Mouse (Mus musculus) forebrain, embryonic 16.5 days (tissue): ENCODE measurements around the gene Eng. TPM values are rescaled to one million over a fixed set of nuclear protein-coding genes. Genes with fewer than 3 reads are reported as not detected.

Experiments used
- ATAC-seq: fragments of 200-750 bp; cut with Nextera tagmentation; 2 replicates; pipeline ENCODE4 v1.8.0; 2017; ENCODE audit warnings: mild to moderate bottlenecking, moderate library complexity
- H3K27ac ChIP-seq: fragments of 300-500 bp; sonication (generic); 2 replicates; pipeline ENCODE4 v1.5.1; 2014; ENCODE audit warnings: low read length, control low read depth
- H3K27me3 ChIP-seq: fragments of 300-500 bp; sonication (generic); replicated peaks from 2 replicates; pipeline ENCODE4 v1.6.1; 2014; ENCODE audit warnings: low read length; ENCODE audit not compliant: control insufficient read depth, insufficient read depth
- H3K36me3 ChIP-seq: fragments of 300-500 bp; sonication (generic); 2 replicates; pipeline ENCODE4 v1.6.1; 2014; ENCODE audit not compliant: control insufficient read depth, insufficient read depth
- H3K4me1 ChIP-seq: fragments of 300-500 bp; sonication (generic); replicated peaks from 2 replicates; pipeline ENCODE4 v1.6.1; 2014; ENCODE audit warnings: low read length; ENCODE audit not compliant: control insufficient read depth, insufficient read depth
- H3K4me2 ChIP-seq: fragments of 300-500 bp; sonication (generic); 2 replicates; pipeline ENCODE4 v1.6.1; 2014; ENCODE audit warnings: mild to moderate bottlenecking, low read length, control low read depth
- H3K4me3 ChIP-seq: fragments of 300-500 bp; sonication (generic); replicated peaks from 2 replicates; pipeline ENCODE4 v1.5.1; 2014; ENCODE audit warnings: mild to moderate bottlenecking, low read length, control low read depth
- H3K9ac ChIP-seq: fragments of 300-500 bp; sonication (generic); replicated peaks from 2 replicates; pipeline ENCODE4 v1.6.1; 2014; ENCODE audit warnings: low read depth, low read length, control low read depth
- H3K9me3 ChIP-seq: fragments of 300-500 bp; sonication (generic); 2 replicates; pipeline ENCODE4 v1.6.1; 2016; ENCODE audit warnings: low read length; ENCODE audit not compliant: control insufficient read depth
- whole genome bisulfite sequencing: fragments of 180-500 bp; shearing (Covaris S2); extraction: QIAGEN DNeasy Blood & Tissue Kit; methylation state at CpG from one replicate; pipeline ENCODE4 v1.1.7; 2014; 5-methylcytosine and 5-hydroxymethylcytosine counted together
- polyA plus RNA-seq: library from polyadenylated mRNA; unstranded; fragments of >200 nt; fragmentation: Nextera tagmentation; extraction: Ambion mirVana; gene quantifications from 2 replicates; pipeline ENCODE4 v1.2.1, GENCODE M21; 2015

Gene Eng
- polyA plus RNA-seq, 1 experiment from 2014 or later = 27.3 TPM

GRCm38 (mm10) chr2:32669876-32670275 is 23.5 kb downstream of the Eng start:
- Histone ChIP-seq H3K9ac (no peak overlapping the region), H3K4me2 (no peak overlapping the region), H3K27me3 (no peaks in the 10 kb centered on the region), H3K4me3 (no peak overlapping the region), H3K9me3 (no peaks in the 10 kb centered on the region), H3K4me1 (no peaks in the 10 kb centered on the region), H3K27ac (no peak overlapping the region), H3K36me3 (no peaks in the 10 kb centered on the region)
- 88% methylated on average over 3 of the region's 3 CpGs for WGBS
- ATAC-seq = no peak

- H3K27ac ChIP-seq = no peak overlapping the region
- H3K9ac ChIP-seq = no peak overlapping the region
- no peaks in the 10 kb centered on the region for H3K27me3 ChIP-seq
- H3K4me2 ChIP-seq = no peak overlapping the region
- H3K4me3 ChIP-seq = no peak overlapping the region
- WGBS = 92% methylated on average over 9 of the region's 9 CpGs
- no peaks in the 10 kb centered on the region for H3K9me3 ChIP-seq
- H3K4me1 ChIP-seq = no peaks in the 10 kb centered on the region
- no peak for ATAC-seq
- no peaks in the 10 kb centered on the region for H3K36me3 ChIP-seq
These were observed 24.8 kb downstream of the Eng start for GRCm38 (mm10) chr2:32671147-32671546.

- WGBS = 68% methylated on average over 9 of the region's 9 CpGs
These were observed 25.7 kb downstream of the Eng start for GRCm38 (mm10) chr2:32671907-32672595.

GRCm38 (mm10) chr2:32673176-32673917 is 27.0 kb downstream of the Eng start:
- no peak overlapping the region for H3K4me2 ChIP-seq
- H3K27ac ChIP-seq = no peak overlapping the region
- no peak overlapping the region for H3K9ac ChIP-seq
- H3K9me3 ChIP-seq = no peaks in the 10 kb centered on the region
- 80% methylated on average over 16 of the region's 16 CpGs for WGBS
- H3K4me3 ChIP-seq = no peak overlapping the region
- ATAC-seq = no peak
- H3K4me1 ChIP-seq = no peaks in the 10 kb centered on the region
- H3K36me3 ChIP-seq = no peaks in the 10 kb centered on the region
- H3K27me3 ChIP-seq = no peaks in the 10 kb centered on the region

More at GRCm38 (mm10) chr2:32671907-32672595, 25.7 kb downstream of the Eng start:
- H3K4me1 ChIP-seq = no peaks in the 10 kb centered on the region
- H3K27ac ChIP-seq = no peak overlapping the region
- H3K4me2 ChIP-seq = no peak overlapping the region
- no peaks in the 10 kb centered on the region for H3K36me3 ChIP-seq
- no peak for ATAC-seq
- no peaks in the 10 kb centered on the region for H3K9me3 ChIP-seq
- H3K4me3 ChIP-seq = no peak overlapping the region
- H3K9ac ChIP-seq = no peak overlapping the region
- H3K27me3 ChIP-seq = no peaks in the 10 kb centered on the region

GRCm38 (mm10) chr2:32676821-32677220 is 30.4 kb downstream of the Eng start:
- Histone ChIP-seq H3K36me3 (no peaks in the 10 kb centered on the region), H3K27me3 (no peaks in the 10 kb centered on the region), H3K27ac (no peak overlapping the region), H3K4me1 (no peaks in the 10 kb centered on the region), H3K9ac (no peak overlapping the region), H3K9me3 (no peaks in the 10 kb centered on the region), H3K4me3 (no peak overlapping the region), H3K4me2 (no peak overlapping the region)
- 84% methylated on average over 3 of the region's 3 CpGs for WGBS
- ATAC-seq = no peak

- H3K4me2 ChIP-seq = no peak overlapping the region
- no peak for ATAC-seq
- H3K4me3 ChIP-seq = no peak overlapping the region
- no peak overlapping the region for H3K27ac ChIP-seq
- H3K27me3 ChIP-seq = no peaks in the 10 kb centered on the region
- no peak overlapping the region for H3K9ac ChIP-seq
- no peaks in the 10 kb centered on the region for H3K36me3 ChIP-seq
- H3K4me1 ChIP-seq = no peaks in the 10 kb centered on the region
- no peaks in the 10 kb centered on the region for H3K9me3 ChIP-seq
- 96% methylated on average over 7 of the region's 7 CpGs for WGBS
These were observed 31.3 kb downstream of the Eng start for GRCm38 (mm10) chr2:32677683-32678082.

GRCm38 (mm10) chr2:32680051-32680451 is 33.7 kb downstream of the Eng start:
- H3K4me3 ChIP-seq = no peak overlapping the region
- H3K27ac ChIP-seq = no peak overlapping the region
- no peaks in the 10 kb centered on the region for H3K4me1 ChIP-seq
- H3K4me2 ChIP-seq = no peak overlapping the region
- H3K9ac ChIP-seq = no peak overlapping the region
- ATAC-seq = no peak
- H3K36me3 ChIP-seq = peaks cover 7% of the 10 kb centered on the region; the same call in 1 of the 2 replicates
- H3K9me3 ChIP-seq = no peaks in the 10 kb centered on the region
- 64% methylated on average over 7 of the region's 7 CpGs for WGBS
- H3K27me3 ChIP-seq = no peaks in the 10 kb centered on the region

- no peaks in the 10 kb centered on the region for H3K9me3 ChIP-seq
- H3K27ac ChIP-seq = no peak overlapping the region
- H3K4me2 ChIP-seq = no peak overlapping the region
- no peak overlapping the region for H3K9ac ChIP-seq
- no peak overlapping the region for H3K4me3 ChIP-seq
- WGBS = 89% methylated on average over 19 of the region's 19 CpGs
- H3K27me3 ChIP-seq = no peaks in the 10 kb centered on the region
- H3K4me1 ChIP-seq = no peaks in the 10 kb centered on the region
- ATAC-seq = no peak
- peaks cover 8% of the 10 kb centered on the region; the same call in 1 of the 2 replicates for H3K36me3 ChIP-seq
These were observed 34.7 kb downstream of the Eng start for GRCm38 (mm10) chr2:32680961-32681650.

GRCm38 (mm10) chr2:32681754-32682153 is 35.4 kb downstream of the Eng start:
- ATAC-seq = peak; percentile 26; the same call in 1 of the 2 replicates
- Histone ChIP-seq H3K9ac (no peak overlapping the region), H3K4me1 (no peaks in the 10 kb centered on the region), H3K9me3 (no peaks in the 10 kb centered on the region), H3K4me2 (no peak overlapping the region), H3K36me3 (peaks cover 13% of the 10 kb centered on the region), H3K27ac (no peak overlapping the region), H3K4me3 (no peak overlapping the region), H3K27me3 (no peaks in the 10 kb centered on the region)
- WGBS = 63% methylated on average over 6 of the region's 6 CpGs
